In genomic region chr1:91332102-91332501, GRCm38 (mm10) we compare ENCODE assay signal across 31 mouse cellular contexts. TPM values are rescaled to one million over a fixed set of nuclear protein-coding genes. Genes with fewer than 3 reads are reported as not detected.
DNase-seq lines count a peak whose midpoint lies in the region; ATAC-seq and TF ChIP-seq lines count a peak whose summit lies in the region.
"Had no signal": no experiment of that assay in that cellular context is flagged by ENCODE, and none has a peak within 500 bp of the region (broad histone marks: within the 10 kb centered on the region; RNA-seq: fewer than 3 reads in every experiment).

No protein-coding gene starts in this region.

- H3K9me3 ChIP-seq in forebrain, embryonic 13.5 days (replicated peaks) = no peaks in the 10 kb centered on the region
- H3K9me3 ChIP-seq in midbrain, embryonic 14.5 days (ENCODE audit: control insufficient read depth, low read length) = no peaks in the 10 kb centered on the region
- H3K9me3 ChIP-seq: embryonic facial prominence, embryonic 15.5 days; forebrain, embryonic 15.5 days; heart, embryonic 10.5 days; hindbrain, embryonic 15.5 days; intestine, embryonic 15.5 days; limb, embryonic 12.5 days had no signal

- H3K27ac ChIP-seq in layer of hippocampus, adult 2 months = peak overlapping the region; percentile 36; the same call in 1 of the 2 replicates
- no peak overlapping the region for H3K27ac ChIP-seq in forebrain, embryonic 13.5 days
- H3K27ac ChIP-seq in midbrain, embryonic 14.5 days (replicated peaks; ENCODE audit: low read depth, low read length) = no peak overlapping the region
- H3K27ac ChIP-seq: embryonic facial prominence, embryonic 15.5 days; forebrain, embryonic 15.5 days; heart, embryonic 10.5 days; hindbrain, embryonic 15.5 days; intestine, embryonic 15.5 days; limb, embryonic 12.5 days; macrophage had no signal

- no peaks in the 10 kb centered on the region for H3K36me3 ChIP-seq in forebrain, embryonic 13.5 days (ENCODE audit: poor library complexity, severe bottlenecking)
- no peaks in the 10 kb centered on the region for H3K36me3 ChIP-seq in midbrain, embryonic 14.5 days (ENCODE audit: control insufficient read depth, insufficient read depth, low read length)
- H3K36me3 ChIP-seq: embryonic facial prominence, embryonic 15.5 days; forebrain, embryonic 15.5 days; heart, embryonic 10.5 days; hindbrain, embryonic 15.5 days; intestine, embryonic 15.5 days; limb, embryonic 12.5 days had no signal

- no peaks in the 10 kb centered on the region for H3K27me3 ChIP-seq in forebrain, embryonic 13.5 days
- H3K27me3 ChIP-seq in midbrain, embryonic 14.5 days (ENCODE audit: control insufficient read depth, insufficient read depth, low read length) = no peaks in the 10 kb centered on the region
- H3K27me3 ChIP-seq: embryonic facial prominence, embryonic 15.5 days; forebrain, embryonic 15.5 days; hindbrain, embryonic 15.5 days; intestine, embryonic 15.5 days; limb, embryonic 12.5 days had no signal

- no peaks in the 10 kb centered on the region for H3K4me1 ChIP-seq in forebrain, embryonic 13.5 days
- no peaks in the 10 kb centered on the region for H3K4me1 ChIP-seq in midbrain, embryonic 14.5 days (ENCODE audit: control insufficient read depth, insufficient read depth, low read length)
- H3K4me1 ChIP-seq: forebrain, embryonic 15.5 days; hindbrain, embryonic 15.5 days; intestine, embryonic 15.5 days had no signal

- 49% methylated on average over 4 of the region's 4 CpGs for WGBS in forebrain, embryonic 13.5 days
- WGBS in midbrain, embryonic 14.5 days = 57% methylated on average over 4 of the region's 4 CpGs

- DNase-seq in layer of hippocampus, adult 2 months (ENCODE audit: low spot score in 2 of 2) = peak in 1 of 2 experiments; percentile 39
- no peak for DNase-seq in layer of hippocampus, postnatal 25 days (ENCODE audit: extremely low spot score in 1 of 2, low spot score in 1 of 2)
- DNase-seq in right cerebral cortex, postnatal 25 days = peak; percentile 33
- DNase-seq in right cerebral cortex, postnatal 14 days = no peak
- DNase-seq in layer of hippocampus, adult 9-11 months = peak; percentile 40
- DNase-seq in midbrain, embryonic 14.5 days = no peak
- DNase-seq: adrenal gland, adult 8-10 months; cerebellum, adult 2 months; cerebellum, postnatal 25 days; embryo, embryonic 11 days; gastrocnemius, postnatal 10 days; heart, postnatal 4 days; kidney, adult 8-10 months; kidney, postnatal 10 days; liver, postnatal 0 days; thymus, postnatal 36 days had no signal

- TF ChIP-seq CTCF in layer of hippocampus, adult 2 months (conservative IDR thresholded peaks at IDR 0.05) = no peak

- ATAC-seq in forebrain, embryonic 13.5 days = no peak
- no peak for ATAC-seq in midbrain, embryonic 14.5 days (ENCODE audit: low FRiP score, low TSS enrichment)
- ATAC-seq: activated CD4-positive, CD25-positive, alpha-beta regulatory T cell, adult 4 months; forebrain, embryonic 15.5 days; intestine, embryonic 15.5 days; liver, postnatal 0 days; lung, postnatal 0 days had no signal

- H3K9ac ChIP-seq in forebrain, embryonic 13.5 days = no peak overlapping the region
- H3K9ac ChIP-seq in midbrain, embryonic 14.5 days (replicated peaks; ENCODE audit: low read length) = no peak overlapping the region
- H3K9ac ChIP-seq: embryonic facial prominence, embryonic 15.5 days; forebrain, embryonic 15.5 days; hindbrain, embryonic 15.5 days; intestine, embryonic 15.5 days; limb, embryonic 12.5 days; liver, postnatal 0 days had no signal

- H3K4me2 ChIP-seq in forebrain, embryonic 13.5 days = no peak overlapping the region
- no peak overlapping the region for H3K4me2 ChIP-seq in midbrain, embryonic 14.5 days (ENCODE audit: low read length)
- H3K4me2 ChIP-seq: embryonic facial prominence, embryonic 15.5 days; forebrain, embryonic 15.5 days; hindbrain, embryonic 15.5 days; intestine, embryonic 15.5 days; limb, embryonic 12.5 days; liver, embryonic 11.5 days had no signal

- no peak overlapping the region for H3K4me3 ChIP-seq in layer of hippocampus, adult 2 months
- no peak overlapping the region for H3K4me3 ChIP-seq in forebrain, embryonic 13.5 days
- no peak overlapping the region for H3K4me3 ChIP-seq in midbrain, embryonic 14.5 days (replicated peaks; ENCODE audit: low read depth, low read length)
- H3K4me3 ChIP-seq: embryonic facial prominence, embryonic 15.5 days; forebrain, embryonic 15.5 days; heart, embryonic 10.5 days; hindbrain, embryonic 15.5 days; intestine, embryonic 15.5 days; limb, embryonic 12.5 days had no signal

RNA-seq across cellular contexts. Expression of gene Espnl, which starts 10.2 kb away (rescaled TPM):
- under 1 TPM; 0.05 to 0.10 TPM for total RNA-seq in layer of hippocampus, adult 2 months (2021)
- total RNA-seq in layer of hippocampus, postnatal 25 days (2021) = not detected
- 0.05 TPM in 1 of 2 replicates, not detected in the other for polyA plus RNA-seq in forebrain, embryonic 13.5 days (2015; fragmentation: Nextera tagmentation; extraction: Ambion mirVana)
- 0.11 and 0.22 TPM in 2 replicates for polyA plus RNA-seq in midbrain, embryonic 14.5 days (2014; fragmentation: Nextera tagmentation; extraction: Ambion mirVana)
- polyA plus RNA-seq: activated CD4-positive, CD25-positive, alpha-beta regulatory T cell, adult 4 months; lung, postnatal 0 days; macrophage; stomach, embryonic 14.5 days had no signal

RNA-seq across cellular contexts. Expression of gene Klhl30, which starts 18.7 kb away (rescaled TPM):
- total RNA-seq in layer of hippocampus, adult 2 months (2021) = under 1 TPM in 1 of 2 experiments, not detected in 1; 0.15 TPM
- total RNA-seq in layer of hippocampus, postnatal 25 days (2021) = not detected
- polyA plus RNA-seq in forebrain, embryonic 13.5 days (2015; fragmentation: Nextera tagmentation; extraction: Ambion mirVana) = 0.05 TPM in 1 of 2 replicates, not detected in the other
- not detected in 2 replicates for polyA plus RNA-seq in midbrain, embryonic 14.5 days (2014; fragmentation: Nextera tagmentation; extraction: Ambion mirVana)
- total RNA-seq: granulocyte monocyte progenitor cell, adult 5-6 weeks; MEL had no signal
- polyA plus RNA-seq: activated CD4-positive, CD25-positive, alpha-beta regulatory T cell, adult 4 months; forebrain, embryonic 15.5 days; macrophage; neural tube, embryonic 14.5 days had no signal

RNA-seq across cellular contexts. Expression of gene Scly, which starts 34.0 kb away (rescaled TPM):
- 10 to 100 TPM; 21.1 to 21.7 TPM for total RNA-seq in layer of hippocampus, adult 2 months (2021)
- 10 to 100 TPM; 17.8 to 21.2 TPM for total RNA-seq in layer of hippocampus, postnatal 25 days (2021)
- 10.0 and 10.9 TPM in 2 replicates for polyA plus RNA-seq in forebrain, embryonic 13.5 days (2015; fragmentation: Nextera tagmentation; extraction: Ambion mirVana)
- polyA plus RNA-seq in midbrain, embryonic 14.5 days (2014; fragmentation: Nextera tagmentation; extraction: Ambion mirVana) = 8.5 and 9.0 TPM in 2 replicates

RNA-seq across cellular contexts. Expression of gene Erfe, which starts 34.1 kb away (rescaled TPM):
- total RNA-seq in layer of hippocampus, adult 2 months (2021) = not detected
- total RNA-seq in layer of hippocampus, postnatal 25 days (2021) = not detected
- 0.54 and 0.67 TPM in 2 replicates for polyA plus RNA-seq in forebrain, embryonic 13.5 days (2015; fragmentation: Nextera tagmentation; extraction: Ambion mirVana)
- 0.17 and 0.42 TPM in 2 replicates for polyA plus RNA-seq in midbrain, embryonic 14.5 days (2014; fragmentation: Nextera tagmentation; extraction: Ambion mirVana)
- polyA plus RNA-seq: activated CD4-positive, CD25-positive, alpha-beta regulatory T cell, adult 4 months; cerebellum, adult 2 months; macrophage had no signal

Comparison
In these comparisons a context has a peak if more than half of its experiments do, and no peak if none do; other contexts are left out.
1. DNase-seq: peak in right cerebral cortex, postnatal 25 days (single experiment) and layer of hippocampus, adult 9-11 months (single experiment); none in layer of hippocampus, postnatal 25 days (0 of 2), right cerebral cortex, postnatal 14 days (single experiment) and midbrain, embryonic 14.5 days (single experiment).